Mouse (Mus musculus): Measurements from ENCODE around the gene Neo1. TPM values are rescaled to one million over a fixed set of nuclear protein-coding genes. Genes with fewer than 3 reads are reported as not detected.
"Not testable (repeated sequence)": the region's sequence is repeated elsewhere in the genome, so short reads cannot be mapped to it uniquely, and the experiment has no call there.

Neo1 gene
- polyA plus RNA-seq, 1 experiment from 2014 or later, result 49.6 TPM

DNA sequence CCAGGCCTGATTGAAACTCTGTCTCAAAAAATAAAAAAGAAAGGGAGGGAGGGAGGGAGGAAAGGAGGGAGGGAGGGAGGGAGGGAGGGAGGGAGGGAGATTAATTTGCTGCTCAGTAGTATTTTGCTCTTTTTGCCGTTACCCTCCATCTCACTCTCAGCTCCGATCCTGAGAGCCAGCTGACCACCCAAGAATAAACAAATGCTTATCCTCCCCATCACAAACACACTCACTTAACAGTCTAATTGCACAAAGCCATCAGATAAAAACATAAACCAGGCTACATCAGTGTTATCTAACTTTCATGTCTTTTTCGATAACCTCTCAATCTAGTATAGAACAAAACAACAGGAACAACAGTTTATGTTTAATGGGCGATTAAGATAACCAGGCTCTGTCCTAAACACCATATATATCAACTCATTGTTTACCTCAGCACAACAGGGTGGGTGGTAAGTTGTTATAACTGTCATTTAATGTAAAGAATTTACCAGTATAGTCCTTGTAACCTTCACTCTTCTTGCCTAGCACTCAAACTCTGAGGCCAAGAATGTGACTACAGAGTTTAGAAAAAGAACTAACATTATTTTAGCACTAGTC, 11.9 kb downstream of the Neo1 start:
- Histone ChIP-seq H3K4me1 (ENCODE audit: control insufficient read depth, insufficient read depth, low read length) (no peaks in the 10 kb centered on the region), H3K36me3 (ENCODE audit: control insufficient read depth, insufficient read depth, low read length) (no peaks in the 10 kb centered on the region), H3K27ac (ENCODE audit: low read depth, low read length) (no peak overlapping the region), H3K4me3 (ENCODE audit: low read length) (no peak overlapping the region), H3K9ac (ENCODE audit: low read depth, low read length) (no peak overlapping the region), H3K9me3 (ENCODE audit: control insufficient read depth, low read length) (peaks cover 3% of the 10 kb centered on the region; the same call in 1 of the 2 replicates), H3K4me2 (replicated peaks; ENCODE audit: low read depth, low read length) (no peak overlapping the region), H3K27me3 (ENCODE audit: control insufficient read depth, insufficient read depth, low read length) (no peaks in the 10 kb centered on the region)
- WGBS, result 49% methylated on average over 4 of the region's 4 CpGs
- ATAC-seq (ENCODE audit: low FRiP score, low TSS enrichment), result no peak

DNA sequence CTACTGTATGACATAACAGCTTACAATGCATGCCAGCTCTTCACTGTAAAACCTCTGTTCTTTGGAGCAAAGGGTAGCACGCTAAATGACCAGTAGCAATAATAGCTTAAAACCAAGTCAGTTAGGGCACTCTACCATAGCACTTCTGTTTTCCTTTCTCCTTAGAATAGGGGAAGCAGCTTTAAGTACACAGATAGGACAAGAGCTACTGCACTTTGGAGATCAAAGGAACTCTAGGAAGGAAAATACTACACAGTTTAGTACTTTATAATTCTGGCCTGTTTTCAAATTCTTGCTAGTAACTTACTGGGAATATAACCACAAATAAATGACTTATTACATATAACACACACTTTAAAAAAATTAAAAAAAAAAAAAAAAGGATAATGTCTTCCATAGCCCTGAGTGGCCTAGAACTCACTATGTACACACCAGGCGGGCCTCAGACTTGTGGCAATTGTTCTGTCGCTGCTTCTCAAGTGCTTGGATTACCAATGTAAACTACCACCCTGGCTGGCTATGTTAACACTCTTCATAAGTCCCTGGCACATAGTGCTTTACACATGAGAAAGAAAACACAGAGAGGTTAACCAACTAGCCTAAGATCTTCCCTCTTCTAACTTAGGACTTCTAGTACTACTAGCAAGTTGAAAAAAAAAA, 20.1 kb downstream of the Neo1 start:
- Histone ChIP-seq H3K36me3 (ENCODE audit: control insufficient read depth, insufficient read depth, low read length) (no peaks in the 10 kb centered on the region), H3K9me3 (ENCODE audit: control insufficient read depth, low read length) (no peaks in the 10 kb centered on the region), H3K4me3 (ENCODE audit: low read length) (no peak overlapping the region), H3K27me3 (ENCODE audit: control insufficient read depth, insufficient read depth, low read length) (no peaks in the 10 kb centered on the region), H3K9ac (ENCODE audit: low read depth, low read length) (no peak overlapping the region), H3K4me1 (ENCODE audit: control insufficient read depth, insufficient read depth, low read length) (no peaks in the 10 kb centered on the region), H3K27ac (ENCODE audit: low read depth, low read length) (no peak overlapping the region), H3K4me2 (replicated peaks; ENCODE audit: low read depth, low read length) (no peak overlapping the region)
- no peak for ATAC-seq (ENCODE audit: low FRiP score, low TSS enrichment)
- WGBS, result 78% methylated on average over 3 of the region's 3 CpGs

DNA sequence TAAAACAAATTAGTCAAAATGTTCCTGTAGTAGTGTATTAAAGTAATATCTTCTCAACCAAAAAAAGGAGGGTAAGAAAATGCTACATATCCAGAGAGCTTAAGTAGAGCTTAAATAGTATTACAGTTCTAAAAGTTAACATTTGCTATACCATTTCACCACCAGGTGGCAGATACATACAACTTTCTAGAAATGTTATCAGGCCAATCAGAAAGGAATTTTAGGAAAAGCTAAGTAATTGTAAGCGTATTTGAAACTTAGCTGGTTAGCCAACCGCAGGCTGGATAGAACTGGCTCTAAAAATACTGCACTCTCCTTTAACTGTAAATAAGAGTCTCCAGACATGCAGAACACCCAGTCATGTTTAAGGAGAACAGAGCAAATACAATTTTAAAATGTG, 22.9 kb downstream of the Neo1 start:
- no peak for ATAC-seq (ENCODE audit: low FRiP score, low TSS enrichment)
- no peaks in the 10 kb centered on the region for H3K27me3 ChIP-seq (ENCODE audit: control insufficient read depth, insufficient read depth, low read length)
- H3K4me1 ChIP-seq (ENCODE audit: control insufficient read depth, insufficient read depth, low read length), result no peaks in the 10 kb centered on the region
- no peak overlapping the region for H3K4me3 ChIP-seq (ENCODE audit: low read length)
- 9% methylated on average over 2 of the region's 2 CpGs for WGBS
- H3K36me3 ChIP-seq (ENCODE audit: control insufficient read depth, insufficient read depth, low read length), result no peaks in the 10 kb centered on the region
- H3K9ac ChIP-seq (ENCODE audit: low read depth, low read length), result no peak overlapping the region
- no peak overlapping the region for H3K4me2 ChIP-seq (replicated peaks; ENCODE audit: low read depth, low read length)
- no peaks in the 10 kb centered on the region for H3K9me3 ChIP-seq (ENCODE audit: control insufficient read depth, low read length)
- H3K27ac ChIP-seq (ENCODE audit: low read depth, low read length), result no peak overlapping the region

GRCm38 (mm10) chr9:58989255-58989928, 46.8 kb downstream of the Neo1 start:
- H3K4me2 ChIP-seq (replicated peaks; ENCODE audit: low read depth, low read length), result no peak overlapping the region
- H3K4me3 ChIP-seq (ENCODE audit: low read length), result no peak overlapping the region
- H3K36me3 ChIP-seq (ENCODE audit: control insufficient read depth, insufficient read depth, low read length), result peaks cover 7% of the 10 kb centered on the region; the same call in 1 of the 2 replicates
- H3K9me3 ChIP-seq (ENCODE audit: control insufficient read depth, low read length), result no peaks in the 10 kb centered on the region
- no peak overlapping the region for H3K9ac ChIP-seq (ENCODE audit: low read depth, low read length)
- no peaks in the 10 kb centered on the region for H3K27me3 ChIP-seq (ENCODE audit: control insufficient read depth, insufficient read depth, low read length)
- no peak overlapping the region for H3K27ac ChIP-seq (ENCODE audit: low read depth, low read length)
- WGBS, result 84% methylated on average over 5 of the region's 5 CpGs
- ATAC-seq (ENCODE audit: low FRiP score, low TSS enrichment), result no peak
- no peaks in the 10 kb centered on the region for H3K4me1 ChIP-seq (ENCODE audit: control insufficient read depth, insufficient read depth, low read length)

GRCm38 (mm10) chr9:58979034-58979433, 57.2 kb downstream of the Neo1 start:
- no peaks in the 10 kb centered on the region for H3K27me3 ChIP-seq (ENCODE audit: control insufficient read depth, insufficient read depth, low read length)
- H3K27ac ChIP-seq (ENCODE audit: low read depth, low read length), result no peak overlapping the region
- no peaks in the 10 kb centered on the region for H3K4me1 ChIP-seq (ENCODE audit: control insufficient read depth, insufficient read depth, low read length)
- 87% methylated on average over 15 of the region's 15 CpGs for WGBS
- H3K4me3 ChIP-seq (ENCODE audit: low read length), result no peak overlapping the region
- no peak overlapping the region for H3K4me2 ChIP-seq (replicated peaks; ENCODE audit: low read depth, low read length)
- no peak overlapping the region for H3K9ac ChIP-seq (ENCODE audit: low read depth, low read length)
- peaks cover 31% of the 10 kb centered on the region for H3K36me3 ChIP-seq (ENCODE audit: control insufficient read depth, insufficient read depth, low read length)
- no peaks in the 10 kb centered on the region for H3K9me3 ChIP-seq (ENCODE audit: control insufficient read depth, low read length)
- no peak for ATAC-seq (ENCODE audit: low FRiP score, low TSS enrichment)

DNA sequence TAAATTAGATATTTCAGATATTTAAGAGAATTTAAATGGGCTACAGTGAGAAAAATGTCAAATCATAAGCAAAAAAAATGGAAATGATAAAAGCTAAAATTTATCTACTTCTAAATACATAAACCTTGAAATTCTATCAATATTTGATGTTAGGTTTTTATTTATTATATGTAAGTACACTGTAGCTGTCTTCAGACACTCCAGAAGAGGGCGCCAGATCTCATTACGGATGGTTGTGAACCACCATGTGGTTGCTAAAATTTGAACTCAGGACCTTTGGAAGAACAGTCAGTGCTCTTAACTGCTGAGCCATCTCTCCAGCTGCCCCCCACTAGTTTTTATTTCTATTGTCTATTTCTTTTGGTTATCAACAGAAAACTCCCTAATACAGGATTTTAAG, 65.1 kb downstream of the Neo1 start:
- H3K9me3 ChIP-seq (ENCODE audit: control insufficient read depth, low read length); H3K36me3 ChIP-seq (ENCODE audit: control insufficient read depth, insufficient read depth, low read length); H3K27ac ChIP-seq (ENCODE audit: low read depth, low read length); H3K27me3 ChIP-seq (ENCODE audit: control insufficient read depth, insufficient read depth, low read length); H3K4me2 ChIP-seq (replicated peaks; ENCODE audit: low read depth, low read length); ATAC-seq (ENCODE audit: low FRiP score, low TSS enrichment); H3K4me1 ChIP-seq (ENCODE audit: control insufficient read depth, insufficient read depth, low read length); H3K4me3 ChIP-seq (ENCODE audit: low read length); H3K9ac ChIP-seq (ENCODE audit: low read depth, low read length): not testable (repeated sequence)
- WGBS, result 86% methylated on average over 2 of the region's 2 CpGs

DNA sequence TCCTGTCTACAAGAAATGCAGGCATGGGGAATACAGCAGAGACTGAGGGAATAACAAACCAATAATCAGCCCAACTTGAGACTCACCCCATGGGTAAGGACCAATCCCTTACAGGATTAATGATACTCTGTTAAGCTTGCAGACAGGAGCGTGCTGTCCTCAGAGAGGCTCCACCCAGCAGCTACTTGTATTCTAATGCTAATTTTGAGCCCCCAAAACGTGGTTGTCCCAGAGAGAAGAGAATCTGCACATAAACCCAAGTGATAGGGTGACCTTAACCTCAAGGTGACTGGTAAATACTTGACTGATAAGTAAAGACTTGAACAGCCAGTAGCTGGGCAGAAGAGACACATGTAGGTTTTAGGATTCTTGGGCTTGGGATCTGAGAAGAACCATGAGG, 68.9 kb downstream of the Neo1 start:
- no peaks in the 10 kb centered on the region for H3K4me1 ChIP-seq (ENCODE audit: control insufficient read depth, insufficient read depth, low read length)
- no peak for ATAC-seq (ENCODE audit: low FRiP score, low TSS enrichment)
- 53% methylated on average over 2 of the region's 2 CpGs for WGBS

DNA sequence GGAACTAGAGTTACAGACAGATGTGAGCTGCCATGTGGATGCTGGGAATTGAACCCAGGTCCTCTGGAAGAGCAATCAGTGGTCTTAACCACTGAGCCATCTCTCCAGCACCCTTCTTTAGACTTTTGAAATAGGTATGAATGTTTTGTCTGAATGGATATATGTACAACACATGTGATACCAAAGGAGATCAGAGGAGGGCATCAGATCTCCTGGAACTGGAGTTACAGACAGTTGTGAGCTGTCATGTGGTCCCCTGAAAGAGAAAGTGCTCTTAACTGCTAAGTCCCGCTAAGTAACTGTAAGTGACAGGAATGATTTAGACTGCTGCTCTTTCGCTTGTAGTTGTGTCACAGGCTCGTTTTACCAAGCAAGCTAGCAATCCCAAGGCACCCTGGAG, 80.7 kb downstream of the Neo1 start:
- no peak overlapping the region for H3K4me2 ChIP-seq (replicated peaks; ENCODE audit: low read depth, low read length)
- H3K4me1 ChIP-seq (ENCODE audit: control insufficient read depth, insufficient read depth, low read length), result no peaks in the 10 kb centered on the region
- WGBS, result 24% methylated on average over 3 of the region's 3 CpGs
- H3K27me3 ChIP-seq (ENCODE audit: control insufficient read depth, insufficient read depth, low read length), result no peaks in the 10 kb centered on the region
- no peak overlapping the region for H3K4me3 ChIP-seq (ENCODE audit: low read length)
- no peak for ATAC-seq (ENCODE audit: low FRiP score, low TSS enrichment)
- H3K36me3 ChIP-seq (ENCODE audit: control insufficient read depth, insufficient read depth, low read length), result peaks cover 23% of the 10 kb centered on the region; the same call in 1 of the 2 replicates
- no peak overlapping the region for H3K9ac ChIP-seq (ENCODE audit: low read depth, low read length)
- H3K27ac ChIP-seq (ENCODE audit: low read depth, low read length), result no peak overlapping the region
- no peaks in the 10 kb centered on the region for H3K9me3 ChIP-seq (ENCODE audit: control insufficient read depth, low read length)

More for the DNA sequence above, 68.9 kb downstream of the Neo1 start:
- no peaks in the 10 kb centered on the region for H3K9me3 ChIP-seq (ENCODE audit: control insufficient read depth, low read length)
- H3K36me3 ChIP-seq (ENCODE audit: control insufficient read depth, insufficient read depth, low read length), result peaks cover 6% of the 10 kb centered on the region
- no peak overlapping the region for H3K4me3 ChIP-seq (ENCODE audit: low read length)
- H3K27ac ChIP-seq (ENCODE audit: low read depth, low read length), result no peak overlapping the region
- H3K9ac ChIP-seq (ENCODE audit: low read depth, low read length), result no peak overlapping the region
- no peak overlapping the region for H3K4me2 ChIP-seq (replicated peaks; ENCODE audit: low read depth, low read length)
- no peaks in the 10 kb centered on the region for H3K27me3 ChIP-seq (ENCODE audit: control insufficient read depth, insufficient read depth, low read length)

DNA sequence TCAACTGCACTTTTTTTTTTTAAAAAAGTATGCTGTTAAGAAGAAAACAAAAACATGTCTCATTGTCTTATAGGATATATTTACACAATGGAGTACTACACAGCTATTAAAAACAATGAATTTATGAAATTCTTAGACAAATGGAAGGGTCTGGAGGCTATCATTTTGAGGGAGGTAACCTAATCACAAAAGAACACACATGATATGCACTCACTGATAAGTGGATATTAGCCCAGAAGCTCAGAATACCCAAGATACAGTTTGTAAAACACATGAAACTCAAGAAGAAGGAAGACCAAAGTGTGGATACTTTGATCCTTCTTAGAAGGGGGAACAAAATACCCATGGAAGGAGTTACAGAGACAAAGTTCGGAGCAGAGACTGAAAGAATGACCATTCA, 90.3 kb downstream of the Neo1 start:
- not testable (repeated sequence) for H3K9ac ChIP-seq (ENCODE audit: low read depth, low read length); ATAC-seq (ENCODE audit: low FRiP score, low TSS enrichment); H3K27ac ChIP-seq (ENCODE audit: low read depth, low read length); H3K27me3 ChIP-seq (ENCODE audit: control insufficient read depth, insufficient read depth, low read length); H3K4me3 ChIP-seq (ENCODE audit: low read length); H3K4me2 ChIP-seq (replicated peaks; ENCODE audit: low read depth, low read length); H3K4me1 ChIP-seq (ENCODE audit: control insufficient read depth, insufficient read depth, low read length); H3K36me3 ChIP-seq (ENCODE audit: control insufficient read depth, insufficient read depth, low read length); H3K9me3 ChIP-seq (ENCODE audit: control insufficient read depth, low read length)
- 100% methylated on average over 1 of the region's 1 CpGs for WGBS

Measured in kidney, embryonic 14.5 days (tissue).